ENCODE assay signal across 28 mouse cellular contexts in genomic region chr19:19523629-19524028, GRCm38 (mm10).
"Had no signal": no experiment of that assay in that cellular context is flagged by ENCODE, and none has a peak within 500 bp of the region (broad histone marks: within the 10 kb centered on the region; RNA-seq: fewer than 3 reads in every experiment).

No protein-coding gene starts in this region.

- H3K9ac ChIP-seq: heart, embryonic 13.5 days; heart, embryonic 15.5 days; hindbrain, embryonic 13.5 days; hindbrain, embryonic 15.5 days; kidney, embryonic 15.5 days; limb, embryonic 12.5 days; limb, embryonic 15.5 days; liver, embryonic 12.5 days; liver, embryonic 14.5 days had no signal

- DNase-seq: gastrocnemius, postnatal 14 days; gastrocnemius, postnatal 36 days; heart, adult 11 months; heart, adult 2 months; heart, postnatal 14 days; heart, postnatal 36 days; kidney, adult 11 months; kidney, adult 2 months; kidney, adult 9 months; kidney, postnatal 14 days; kidney, postnatal 36 days; layer of hippocampus, adult 9-11 months; layer of hippocampus, postnatal 36 days; left cerebral cortex, postnatal 4 days; lung, adult 18-20 months had no signal

- H3K4me1 ChIP-seq: heart, embryonic 15.5 days; hindbrain, embryonic 15.5 days; kidney, embryonic 15.5 days; limb, embryonic 12.5 days; limb, embryonic 15.5 days; liver, embryonic 12.5 days had no signal

- H3K27me3 ChIP-seq: heart, embryonic 13.5 days; heart, embryonic 15.5 days; hindbrain, embryonic 13.5 days; hindbrain, embryonic 15.5 days; kidney, embryonic 15.5 days; limb, embryonic 12.5 days; limb, embryonic 15.5 days; liver, embryonic 12.5 days had no signal

- H3K9me3 ChIP-seq: heart, embryonic 13.5 days; heart, embryonic 15.5 days; hindbrain, embryonic 13.5 days; hindbrain, embryonic 15.5 days; kidney, embryonic 15.5 days; limb, embryonic 12.5 days; limb, embryonic 15.5 days; liver, embryonic 12.5 days had no signal

- H3K4me3 ChIP-seq: heart, adult 2 months; heart, embryonic 13.5 days; heart, embryonic 15.5 days; hindbrain, embryonic 13.5 days; hindbrain, embryonic 15.5 days; kidney, embryonic 15.5 days; limb, embryonic 12.5 days; limb, embryonic 15.5 days; liver, embryonic 12.5 days had no signal

- ATAC-seq: hindbrain, postnatal 0 days; intestine, embryonic 16.5 days; liver, embryonic 12.5 days had no signal

- H3K36me3 ChIP-seq: heart, embryonic 13.5 days; heart, embryonic 15.5 days; hindbrain, embryonic 13.5 days; hindbrain, embryonic 15.5 days; kidney, embryonic 15.5 days; limb, embryonic 12.5 days; limb, embryonic 15.5 days; liver, embryonic 12.5 days had no signal

- H3K4me2 ChIP-seq: heart, embryonic 11.5 days; heart, embryonic 13.5 days; heart, embryonic 15.5 days; hindbrain, embryonic 13.5 days; hindbrain, embryonic 15.5 days; kidney, embryonic 15.5 days; limb, embryonic 12.5 days; limb, embryonic 15.5 days; liver, embryonic 12.5 days had no signal

- H3K27ac ChIP-seq: heart, adult 2 months; heart, embryonic 13.5 days; heart, embryonic 15.5 days; hindbrain, embryonic 13.5 days; hindbrain, embryonic 15.5 days; hindbrain, postnatal 0 days; kidney, embryonic 15.5 days; kidney, postnatal 0 days; limb, embryonic 12.5 days; limb, embryonic 15.5 days; liver, embryonic 12.5 days; liver, embryonic 14.5 days had no signal
